Mouse (Mus musculus): ENCODE results near the gene Rgs9bp. TPM values are rescaled to one million over a fixed set of nuclear protein-coding genes. Genes with fewer than 3 reads are reported as not detected.

Rgs9bp gene
- polyA plus RNA-seq, 1 experiment from 2014 or later = 0.03 TPM

- no peak for TF ChIP-seq CTCF (IDR thresholded peaks at IDR 0.05; ENCODE audit: low read depth)
- H3K9ac ChIP-seq (ENCODE audit: low read depth, low read length) = no peak overlapping the region
- no peak overlapping the region for H3K4me3 ChIP-seq (ENCODE audit: low read depth, low read length)
- H3K36me3 ChIP-seq (ENCODE audit: control insufficient read depth, insufficient read depth) = peaks cover 61% of the 10 kb centered on the region
- 94% methylated on average over 10 of the region's 10 CpGs for WGBS
- no peak overlapping the region for H3K4me2 ChIP-seq (replicated peaks; ENCODE audit: low read depth)
- H3K4me1 ChIP-seq (replicated peaks; ENCODE audit: control insufficient read depth, insufficient read depth, low read length) = no peaks in the 10 kb centered on the region
- H3K27me3 ChIP-seq (replicated peaks; ENCODE audit: control insufficient read depth, insufficient read depth, low read length) = no peaks in the 10 kb centered on the region
- H3K27ac ChIP-seq (ENCODE audit: low read depth, low read length) = no peak overlapping the region
- no peaks in the 10 kb centered on the region for H3K9me3 ChIP-seq (ENCODE audit: control insufficient read depth)
- no peak for ATAC-seq
These were observed 23.9 kb upstream of the Rgs9bp start for GRCm38 (mm10) chr7:35609245-35609644.

DNA sequence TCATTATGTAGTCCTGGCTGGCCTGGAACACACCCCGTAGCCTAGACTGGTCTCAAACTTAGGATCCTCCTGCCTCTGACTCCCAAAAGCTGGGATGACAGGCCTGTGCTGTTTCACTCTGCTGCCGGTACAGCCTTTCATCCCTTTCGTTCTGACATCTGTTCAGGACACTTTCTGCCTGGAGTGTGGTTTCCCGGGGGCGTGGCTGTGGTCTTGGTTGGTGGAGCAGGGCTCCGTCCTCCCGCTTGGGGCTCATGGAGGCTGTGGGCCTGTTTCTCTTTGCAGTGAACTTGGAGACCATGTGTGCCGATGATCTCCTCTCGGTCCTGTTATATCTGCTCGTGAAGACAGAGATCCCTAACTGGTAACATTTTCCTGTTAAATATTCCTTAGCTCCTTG is 21.4 kb upstream of the Rgs9bp start:
- Histone ChIP-seq H3K4me2 (replicated peaks; ENCODE audit: low read depth) (no peak overlapping the region), H3K27ac (ENCODE audit: low read depth, low read length) (no peak overlapping the region), H3K9me3 (ENCODE audit: control insufficient read depth) (no peaks in the 10 kb centered on the region), H3K36me3 (ENCODE audit: control insufficient read depth, insufficient read depth) (peaks cover 58% of the 10 kb centered on the region), H3K4me3 (ENCODE audit: low read depth, low read length) (no peak overlapping the region), H3K9ac (ENCODE audit: low read depth, low read length) (no peak overlapping the region), H3K27me3 (replicated peaks; ENCODE audit: control insufficient read depth, insufficient read depth, low read length) (no peaks in the 10 kb centered on the region), H3K4me1 (replicated peaks; ENCODE audit: control insufficient read depth, insufficient read depth, low read length) (no peaks in the 10 kb centered on the region)
- no peak for ATAC-seq
- no peak for TF ChIP-seq CTCF (IDR thresholded peaks at IDR 0.05; ENCODE audit: low read depth)
- WGBS = 90% methylated on average over 10 of the region's 10 CpGs

DNA sequence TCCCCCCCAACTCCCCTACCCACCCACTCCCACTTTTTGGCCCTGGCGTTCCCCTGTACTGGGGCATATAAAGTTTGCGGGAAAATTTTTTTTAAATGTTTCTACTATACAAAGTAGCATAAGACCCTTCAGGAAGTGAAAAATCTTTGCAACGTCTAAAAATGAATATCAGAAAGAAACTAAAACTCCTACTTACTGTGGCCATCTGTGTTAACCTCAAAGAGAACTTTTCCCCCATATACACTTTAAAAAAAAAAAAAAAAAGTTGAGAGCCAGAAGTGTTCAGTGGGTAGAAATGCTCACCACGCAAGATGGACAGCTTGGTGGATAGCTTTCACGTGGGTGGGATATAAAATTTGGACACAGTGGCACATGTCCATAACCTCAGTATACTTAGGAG is 17.4 kb upstream of the Rgs9bp start:
- no peak overlapping the region for H3K4me3 ChIP-seq (ENCODE audit: low read depth, low read length)
- no peaks in the 10 kb centered on the region for H3K9me3 ChIP-seq (ENCODE audit: control insufficient read depth)
- no peak overlapping the region for H3K4me2 ChIP-seq (replicated peaks; ENCODE audit: low read depth)
- H3K36me3 ChIP-seq (ENCODE audit: control insufficient read depth, insufficient read depth) = peaks cover 32% of the 10 kb centered on the region
- no peak for ATAC-seq
- no peaks in the 10 kb centered on the region for H3K27me3 ChIP-seq (replicated peaks; ENCODE audit: control insufficient read depth, insufficient read depth, low read length)
- no peaks in the 10 kb centered on the region for H3K4me1 ChIP-seq (replicated peaks; ENCODE audit: control insufficient read depth, insufficient read depth, low read length)
- WGBS = 94% methylated on average over 5 of the region's 5 CpGs
- H3K27ac ChIP-seq (ENCODE audit: low read depth, low read length) = no peak overlapping the region
- H3K9ac ChIP-seq (ENCODE audit: low read depth, low read length) = no peak overlapping the region
- TF ChIP-seq CTCF (IDR thresholded peaks at IDR 0.05; ENCODE audit: low read depth) = no peak

- H3K27ac ChIP-seq (ENCODE audit: low read depth, low read length) = no peak overlapping the region
- no peak for ATAC-seq
- H3K4me1 ChIP-seq (replicated peaks; ENCODE audit: control insufficient read depth, insufficient read depth, low read length) = no peaks in the 10 kb centered on the region
- no peak overlapping the region for H3K9ac ChIP-seq (ENCODE audit: low read depth, low read length)
- H3K4me3 ChIP-seq (ENCODE audit: low read depth, low read length) = no peak overlapping the region
- H3K9me3 ChIP-seq (ENCODE audit: control insufficient read depth) = no peaks in the 10 kb centered on the region
- no peaks in the 10 kb centered on the region for H3K27me3 ChIP-seq (replicated peaks; ENCODE audit: control insufficient read depth, insufficient read depth, low read length)
- H3K4me2 ChIP-seq (replicated peaks; ENCODE audit: low read depth) = no peak overlapping the region
- WGBS = 85% methylated on average over 6 of the region's 6 CpGs
- H3K36me3 ChIP-seq (ENCODE audit: control insufficient read depth, insufficient read depth) = peaks cover 26% of the 10 kb centered on the region
- no peak for TF ChIP-seq CTCF (IDR thresholded peaks at IDR 0.05; ENCODE audit: low read depth)
These were observed 15.7 kb upstream of the Rgs9bp start for GRCm38 (mm10) chr7:35601106-35601505.

DNA sequence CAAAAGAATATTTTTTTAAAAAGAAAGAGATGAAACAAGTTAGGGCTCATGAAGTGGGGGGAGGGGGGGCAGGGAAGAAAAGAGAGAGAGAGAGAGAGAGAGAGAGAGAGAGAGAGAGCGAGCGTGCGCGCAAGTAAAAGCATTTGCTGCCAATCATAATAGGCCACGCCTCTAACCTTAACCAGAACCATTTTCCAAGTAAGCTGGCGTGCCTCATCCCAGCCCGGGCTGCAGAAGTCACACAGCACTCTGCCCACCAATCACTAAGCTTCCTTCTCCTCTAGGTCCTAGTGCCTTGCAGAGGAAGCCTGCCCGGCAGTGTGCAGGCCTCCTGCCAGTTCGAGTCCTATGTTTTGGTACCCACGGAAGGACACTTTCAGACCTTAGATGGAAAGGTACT is 14.6 kb upstream of the Rgs9bp start:
- no peak for TF ChIP-seq CTCF (IDR thresholded peaks at IDR 0.05; ENCODE audit: low read depth)
- no peak for ATAC-seq
- H3K4me1 ChIP-seq (replicated peaks; ENCODE audit: control insufficient read depth, insufficient read depth, low read length) = no peaks in the 10 kb centered on the region
- H3K4me3 ChIP-seq (ENCODE audit: low read depth, low read length) = no peak overlapping the region
- peaks cover 35% of the 10 kb centered on the region for H3K36me3 ChIP-seq (ENCODE audit: control insufficient read depth, insufficient read depth)
- H3K9ac ChIP-seq (ENCODE audit: low read depth, low read length) = no peak overlapping the region
- H3K9me3 ChIP-seq (ENCODE audit: control insufficient read depth) = no peaks in the 10 kb centered on the region
- no peak overlapping the region for H3K27ac ChIP-seq (ENCODE audit: low read depth, low read length)
- 92% methylated on average over 10 of the region's 10 CpGs for WGBS
- no peaks in the 10 kb centered on the region for H3K27me3 ChIP-seq (replicated peaks; ENCODE audit: control insufficient read depth, insufficient read depth, low read length)
- H3K4me2 ChIP-seq (replicated peaks; ENCODE audit: low read depth) = no peak overlapping the region

DNA sequence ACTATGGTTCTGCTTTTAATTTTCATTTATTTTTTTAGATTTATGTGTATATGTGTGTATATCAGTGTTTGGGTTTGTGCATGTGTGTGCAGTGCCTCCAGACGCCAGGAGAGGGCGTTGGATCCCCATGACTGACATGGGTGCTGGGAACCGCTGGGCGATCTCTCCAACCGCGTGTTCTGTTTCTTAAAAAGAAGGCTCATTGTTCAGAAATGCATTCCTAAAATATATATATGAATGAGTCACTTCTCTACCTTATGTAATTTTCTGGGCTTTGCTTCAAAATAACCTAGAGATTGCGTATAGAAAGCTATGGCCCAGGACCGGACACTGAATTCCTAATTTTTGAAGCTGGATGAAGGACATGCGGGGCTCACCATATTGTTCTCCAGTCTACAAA is 14.1 kb upstream of the Rgs9bp start:
- Histone ChIP-seq H3K9me3 (ENCODE audit: control insufficient read depth) (no peaks in the 10 kb centered on the region), H3K4me1 (replicated peaks; ENCODE audit: control insufficient read depth, insufficient read depth, low read length) (no peaks in the 10 kb centered on the region), H3K36me3 (ENCODE audit: control insufficient read depth, insufficient read depth) (peaks cover 35% of the 10 kb centered on the region), H3K4me3 (ENCODE audit: low read depth, low read length) (no peak overlapping the region), H3K9ac (ENCODE audit: low read depth, low read length) (no peak overlapping the region), H3K27me3 (replicated peaks; ENCODE audit: control insufficient read depth, insufficient read depth, low read length) (no peaks in the 10 kb centered on the region), H3K4me2 (replicated peaks; ENCODE audit: low read depth) (no peak overlapping the region), H3K27ac (ENCODE audit: low read depth, low read length) (no peak overlapping the region)
- ATAC-seq = no peak
- 91% methylated on average over 9 of the region's 9 CpGs for WGBS
- peak; percentile 16; the same call in 1 of the 2 replicates for TF ChIP-seq CTCF (IDR thresholded peaks at IDR 0.05; ENCODE audit: low read depth)

- Histone ChIP-seq H3K9me3 (ENCODE audit: control insufficient read depth) (no peaks in the 10 kb centered on the region), H3K27ac (ENCODE audit: low read depth, low read length) (no peak overlapping the region), H3K27me3 (replicated peaks; ENCODE audit: control insufficient read depth, insufficient read depth, low read length) (no peaks in the 10 kb centered on the region), H3K9ac (ENCODE audit: low read depth, low read length) (no peak overlapping the region), H3K4me3 (ENCODE audit: low read depth, low read length) (no peak overlapping the region), H3K4me2 (replicated peaks; ENCODE audit: low read depth) (no peak overlapping the region), H3K36me3 (ENCODE audit: control insufficient read depth, insufficient read depth) (peaks cover 42% of the 10 kb centered on the region), H3K4me1 (replicated peaks; ENCODE audit: control insufficient read depth, insufficient read depth, low read length) (no peaks in the 10 kb centered on the region)
- no peak for TF ChIP-seq CTCF (IDR thresholded peaks at IDR 0.05; ENCODE audit: low read depth)
- 91% methylated on average over 5 of the region's 5 CpGs for WGBS
- ATAC-seq = no peak
These were observed 8.9 kb upstream of the Rgs9bp start for GRCm38 (mm10) chr7:35594311-35594710.
